Mouse (Mus musculus) layer of hippocampus, postnatal 10 days (tissue): ENCODE data around the gene Pml. TPM values are rescaled to one million over a fixed set of nuclear protein-coding genes. Genes with fewer than 3 reads are reported as not detected.

ENCODE experiments used
- DNase-seq, 2 experiments: peaks; one replicate each; pipeline ENCODE4 v3.0.0; 2021; ENCODE audit warnings: low spot score in 2 of 2
- microRNA-seq, 2 experiments: library from miRNA; unstranded; fragments of <30 nt; microRNA quantifications; one replicate each; pipeline ENCODE4 v1.2.0; 2021
- total RNA-seq, 2 experiments: library from RNA; stranded (reverse); gene quantifications; 2 replicates each; pipeline ENCODE4 v1.2.3; 2021

Gene Pml
- total RNA-seq, 2 experiments from 2014 or later = 7.3 to 9.1 TPM

GRCm38 (mm10) chr9:58169426-58169825 is 80.2 kb downstream of the Pml start:
- DNase-seq = no peak

- no peak for DNase-seq
Measured at GRCm38 (mm10) chr9:58168880-58169279, 80.7 kb downstream of the Pml start.

Small RNAs within 50 kb of the gene (microRNA-seq; reads per million reads assigned to microRNA genes)
- gene Mir6385 = 0 reads per million in 2 experiments

Other genes with a start within 250 kb of the Pml start
- gene Cyp11a1, start 243.4 kb downstream of the Pml start, total RNA-seq = 1 to 10 TPM; 1.2 to 1.9 TPM
- 1 to 10 TPM; 9.0 TPM for gene Stra6, start 186.0 kb downstream of the Pml start, total RNA-seq
- gene Ccdc33, start 131.0 kb downstream of the Pml start, total RNA-seq = 1 to 10 TPM; 1.0 to 2.0 TPM
- 10 to 100 TPM; 16.4 to 18.1 TPM for gene Islr, start 45.5 kb downstream of the Pml start, total RNA-seq
- 100 to 1,000 TPM; 231 to 269 TPM for gene Islr2, start 45.5 kb downstream of the Pml start, total RNA-seq
- gene Stoml1, start 3.4 kb upstream of the Pml start, total RNA-seq = 10 to 100 TPM; 77.5 to 80.5 TPM
- 1 to 10 TPM; 5.0 to 5.7 TPM for gene Loxl1, start 63.4 kb upstream of the Pml start, total RNA-seq
- not detected for gene Tbc1d21, start 120.7 kb upstream of the Pml start, total RNA-seq
- gene Insyn1, start 238.8 kb upstream of the Pml start, total RNA-seq = 100 to 1,000 TPM; 145 TPM